Mouse (Mus musculus) adrenal gland, adult (tissue): ENCODE measurements around the gene Olfr1016.

ENCODE experiments used
- DNase-seq, 2 experiments: peaks; one replicate each; pipeline ENCODE4 v3.0.0; 2022 to 2023; ENCODE audit warnings: low spot score in 1 of 2; ENCODE audit not compliant: inconsistent age in 2 of 2

The Olfr1016 gene

DNA sequence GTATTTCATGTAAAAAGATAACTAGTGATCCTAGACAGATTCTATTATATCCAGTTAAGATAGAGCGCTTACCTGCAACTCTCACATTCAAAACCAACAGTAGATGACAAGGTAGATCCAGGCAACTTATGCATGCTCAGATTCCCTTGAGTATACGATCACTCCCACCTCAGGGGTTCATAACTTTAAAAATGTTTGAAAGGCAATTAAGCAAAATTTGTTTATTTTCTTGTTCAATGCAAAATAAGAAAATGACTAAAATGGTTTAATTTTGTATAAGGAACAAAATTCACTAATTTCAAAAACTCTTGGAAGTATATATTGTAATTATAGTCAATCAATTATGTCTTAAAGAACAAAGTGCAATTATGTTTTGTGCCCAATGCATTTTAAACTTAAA, at the start of gene Olfr1016:
TSS of gene Olfr1016 (minus strand) at position 101 of the 400 bp plus-strand sequence.
- DNase-seq = no peak

GRCm38 (mm10) chr2:85846730-85847129, 44.4 kb upstream of the Olfr1016 start, which contains the start of gene Olfr1020:
Gene Olfr1020, plus strand, starts transcription at chr2:85847030.
- DNase-seq = no peak

GRCm38 (mm10) chr2:85845383-85845782, 43.0 kb upstream of the Olfr1016 start, which contains the start of gene Olfr1019:
Gene Olfr1019, minus strand, starts transcription at chr2:85845483.
- DNase-seq = no peak

DNA sequence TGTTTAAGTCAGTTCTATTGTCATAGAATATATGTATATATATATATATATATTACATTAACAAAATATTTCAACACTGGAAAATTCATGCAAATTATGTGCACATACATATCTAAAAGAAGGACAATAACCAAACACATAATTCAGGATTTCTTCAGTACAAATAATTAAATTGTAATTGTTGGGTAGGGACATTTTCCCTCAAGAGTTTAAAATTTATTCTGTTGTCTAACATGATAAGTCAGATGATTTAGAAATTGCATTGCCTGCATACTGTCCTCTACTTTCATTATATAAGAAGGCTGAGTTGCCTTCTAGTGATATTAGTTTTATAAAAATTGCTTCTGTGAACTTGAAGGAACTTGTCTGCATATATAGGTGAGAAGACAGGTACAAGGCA, 15.8 kb upstream of the Olfr1016 start, which contains the start of gene Olfr1018:
TSS of gene Olfr1018 (plus strand) at position 301 of the 400 bp plus-strand sequence.
- DNase-seq = no peak

GRCm38 (mm10) chr2:85804501-85804900, 2.2 kb upstream of the Olfr1016 start:
- no peak for DNase-seq

GRCm38 (mm10) chr2:85792331-85792730, 10.0 kb downstream of the Olfr1016 start:
- DNase-seq = no peak

DNA sequence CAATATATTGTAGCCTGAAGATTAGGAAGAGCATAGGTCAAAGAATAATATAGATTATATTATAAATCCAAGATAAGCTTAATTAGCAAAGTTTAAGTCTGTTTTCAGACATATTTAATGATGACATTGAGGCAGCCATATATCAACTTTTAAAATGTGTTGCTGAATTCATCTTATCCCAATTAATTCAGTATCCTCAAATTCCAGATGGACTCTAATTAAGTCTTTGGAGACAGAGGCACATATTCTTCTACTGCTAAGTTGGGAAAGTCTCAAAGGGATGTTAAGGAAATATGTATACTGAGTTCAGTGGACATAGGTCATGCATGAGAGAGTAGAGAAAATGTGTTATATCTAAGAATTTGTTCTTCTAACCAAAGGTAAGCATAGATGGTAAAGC, 20.6 kb downstream of the Olfr1016 start, which contains the start of gene Olfr1015:
TSS of gene Olfr1015 (plus strand) at position 301 of the 400 bp plus-strand sequence.
- no peak for DNase-seq

DNA sequence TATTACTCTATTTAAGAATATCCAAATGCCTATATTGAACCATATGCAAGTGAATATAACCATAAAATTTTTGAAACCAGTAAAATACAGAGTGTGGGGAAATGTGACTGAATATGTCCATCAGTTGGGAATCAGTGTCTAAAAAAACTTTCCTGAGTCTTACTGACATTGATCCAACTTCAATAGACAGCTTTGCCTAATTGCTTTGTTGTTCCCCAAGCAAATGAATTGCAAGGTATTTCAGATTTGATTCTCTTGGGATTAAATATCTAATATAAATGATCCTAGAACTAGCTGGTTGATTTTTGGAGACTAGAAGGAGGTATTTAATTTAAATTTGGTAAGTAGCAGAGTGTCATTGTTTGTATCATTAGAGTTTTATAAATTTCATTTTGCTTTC, 29.9 kb downstream of the Olfr1016 start, which contains the start of gene Olfr1014:
TSS of gene Olfr1014 (plus strand) at position 301 of the 400 bp plus-strand sequence.
- DNase-seq = no peak

DNA sequence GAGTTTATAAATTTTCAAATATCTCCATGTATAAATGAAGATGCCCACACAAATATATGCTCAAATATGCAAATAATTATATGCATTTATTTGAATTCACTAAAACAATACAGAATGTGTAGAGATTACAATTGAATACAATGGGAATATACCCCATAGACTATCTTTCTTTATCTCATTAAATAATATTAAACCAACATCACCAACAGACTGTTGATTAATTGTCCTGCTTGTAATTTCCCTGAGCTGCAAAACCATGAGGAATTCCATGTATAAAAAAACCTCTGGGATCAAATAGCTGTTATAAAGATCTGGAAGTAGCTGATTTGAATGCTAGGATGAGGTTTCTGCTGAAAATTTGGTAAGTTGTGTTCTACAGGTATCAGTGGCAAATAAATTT, 35.5 kb downstream of the Olfr1016 start, which contains the start of gene Olfr1013:
TSS of gene Olfr1013 (plus strand) at position 301 of the 400 bp plus-strand sequence.
- DNase-seq = no peak

- no peak for DNase-seq
Measured at GRCm38 (mm10) chr2:85762666-85763065, 39.7 kb downstream of the Olfr1016 start, which contains the start of gene Olfr1012. Gene Olfr1012, minus strand, starts transcription at chr2:85762766.

- DNase-seq = no peak
Measured at GRCm38 (mm10) chr2:85753822-85754221, 48.5 kb downstream of the Olfr1016 start.
